ENCODE assay signal across 20 mouse cellular contexts in the genomic region with DNA sequence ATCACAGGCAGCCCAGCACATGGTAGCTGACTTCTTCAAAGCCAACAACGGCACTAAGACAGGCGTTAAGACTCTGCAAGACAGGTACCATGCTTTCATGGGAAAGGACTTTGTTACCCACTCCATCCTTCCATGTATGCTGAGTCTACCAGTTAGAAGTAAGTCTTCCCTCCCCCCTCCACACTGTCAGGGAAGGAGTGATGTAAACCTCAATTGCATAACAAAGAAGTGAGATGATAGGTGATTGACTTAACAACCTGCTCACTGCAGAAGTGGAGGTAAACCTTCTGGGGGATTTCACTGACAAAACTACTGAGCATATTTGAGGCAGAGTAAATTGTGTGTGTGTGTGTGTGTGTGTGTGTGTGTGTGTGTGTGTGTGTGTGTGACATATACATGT. TPM values are rescaled to one million over a fixed set of nuclear protein-coding genes. Genes with fewer than 3 reads are reported as not detected.
DNase-seq lines count a peak whose midpoint lies in the region; ATAC-seq lines count a peak whose summit lies in the region.
"Had no signal": no experiment of that assay in that cellular context is flagged by ENCODE, and none has a peak within 500 bp of the region (broad histone marks: within the 10 kb centered on the region; RNA-seq: fewer than 3 reads in every experiment).

No protein-coding gene starts in this region.

- H3K9ac ChIP-seq in forebrain, embryonic 13.5 days, result no peak overlapping the region

- no peak overlapping the region for H3K27ac ChIP-seq in heart, embryonic 10.5 days
- no peak overlapping the region for H3K27ac ChIP-seq in forebrain, embryonic 13.5 days

- no peaks in the 10 kb centered on the region for H3K9me3 ChIP-seq in heart, embryonic 10.5 days
- no peaks in the 10 kb centered on the region for H3K9me3 ChIP-seq in forebrain, embryonic 13.5 days (replicated peaks)
- H3K9me3 ChIP-seq: G1E had no signal

- H3K4me3 ChIP-seq in heart, embryonic 10.5 days, result no peak overlapping the region
- H3K4me3 ChIP-seq in forebrain, embryonic 13.5 days, result no peak overlapping the region

- H3K4me1 ChIP-seq in heart, embryonic 10.5 days, result peaks cover 27% of the 10 kb centered on the region
- peaks cover 14% of the 10 kb centered on the region for H3K4me1 ChIP-seq in forebrain, embryonic 13.5 days

- no peak overlapping the region for H3K4me2 ChIP-seq in forebrain, embryonic 13.5 days

- ATAC-seq in forebrain, embryonic 13.5 days, result no peak
- ATAC-seq: activated CD4-positive, CD25-positive, alpha-beta regulatory T cell, adult 4 months; CD4-positive, CD25-positive, alpha-beta regulatory T cell, adult 4 months had no signal

- 0 out of 2 replicates have a peak, but pooled peaks cover 5% of the 10 kb centered on the region for H3K27me3 ChIP-seq in heart, embryonic 10.5 days (ENCODE audit: insufficient read depth, poor library complexity, severe bottlenecking)
- H3K27me3 ChIP-seq in forebrain, embryonic 13.5 days, result peaks cover 59% of the 10 kb centered on the region
- H3K27me3 ChIP-seq: Patski had no signal

- peak; percentile 24 for DNase-seq in heart, embryonic 10.5 days (ENCODE audit: low spot score)
- DNase-seq in heart, adult 9 months (ENCODE audit: low spot score in 2 of 2), result no peak
- DNase-seq in ES-CJ7 (ENCODE audit: low read depth, low spot score), result peak; percentile 69
- peak; percentile 52 for DNase-seq in R1 (ENCODE audit: low read depth, low spot score)
- peak; percentile 72 for DNase-seq in ZHBTc4 (ENCODE audit: low read depth, low spot score)
- DNase-seq in layer of hippocampus, adult 9-11 months, result no peak
- DNase-seq in Muller cell, postnatal 12 days (ENCODE audit: inconsistent ontology term), result no peak
- DNase-seq: adrenal gland, adult 8-10 months; adrenal gland, postnatal 25 days; B cell, adult 2 months; cerebellum, adult 11 months; cerebellum, adult 11-12 months; cerebellum, adult 2 months; cerebellum, adult 8-10 months; cerebellum, adult 9-10 months had no signal

- 64% methylated on average over 2 of the region's 2 CpGs for WGBS in heart, embryonic 10.5 days
- 86% methylated on average over 2 of the region's 2 CpGs for WGBS in forebrain, embryonic 13.5 days

- no peaks in the 10 kb centered on the region for H3K36me3 ChIP-seq in heart, embryonic 10.5 days
- no peaks in the 10 kb centered on the region for H3K36me3 ChIP-seq in forebrain, embryonic 13.5 days (ENCODE audit: poor library complexity, severe bottlenecking)
- H3K36me3 ChIP-seq: G1E had no signal

RNA-seq across cellular contexts. Expression of gene Scmh1, which starts 17.1 kb away (rescaled TPM):
- polyA plus RNA-seq in heart, embryonic 10.5 days (2016; fragmentation: Nextera tagmentation; extraction: Ambion mirVana), result 58.3 and 86.8 TPM in 2 replicates
- 48.9 and 49.7 TPM in 2 replicates for polyA plus RNA-seq in forebrain, embryonic 13.5 days (2015; fragmentation: Nextera tagmentation; extraction: Ambion mirVana)
- polyA plus RNA-seq: G1E had no signal

Comparison
In these comparisons a context has a peak if more than half of its experiments do, and no peak if none do; other contexts are left out.
1. DNase-seq: peak in heart, embryonic 10.5 days (single experiment), ES-CJ7 (single experiment), R1 (single experiment) and ZHBTc4 (single experiment); none in heart, adult 9 months (0 of 2), layer of hippocampus, adult 9-11 months (single experiment) and Muller cell, postnatal 12 days (single experiment).